Mouse (Mus musculus) kidney, adult 8-10 months (tissue): Measurements from ENCODE around the gene Cmc2.
A peak's percentile ranks its signal among the peaks of the same experiment; 100 is the strongest.

ENCODE experiments used
- DNase-seq, 2 experiments: peaks; one replicate each; pipeline ENCODE4 v3.0.0; 2022

Cmc2 gene

DNA sequence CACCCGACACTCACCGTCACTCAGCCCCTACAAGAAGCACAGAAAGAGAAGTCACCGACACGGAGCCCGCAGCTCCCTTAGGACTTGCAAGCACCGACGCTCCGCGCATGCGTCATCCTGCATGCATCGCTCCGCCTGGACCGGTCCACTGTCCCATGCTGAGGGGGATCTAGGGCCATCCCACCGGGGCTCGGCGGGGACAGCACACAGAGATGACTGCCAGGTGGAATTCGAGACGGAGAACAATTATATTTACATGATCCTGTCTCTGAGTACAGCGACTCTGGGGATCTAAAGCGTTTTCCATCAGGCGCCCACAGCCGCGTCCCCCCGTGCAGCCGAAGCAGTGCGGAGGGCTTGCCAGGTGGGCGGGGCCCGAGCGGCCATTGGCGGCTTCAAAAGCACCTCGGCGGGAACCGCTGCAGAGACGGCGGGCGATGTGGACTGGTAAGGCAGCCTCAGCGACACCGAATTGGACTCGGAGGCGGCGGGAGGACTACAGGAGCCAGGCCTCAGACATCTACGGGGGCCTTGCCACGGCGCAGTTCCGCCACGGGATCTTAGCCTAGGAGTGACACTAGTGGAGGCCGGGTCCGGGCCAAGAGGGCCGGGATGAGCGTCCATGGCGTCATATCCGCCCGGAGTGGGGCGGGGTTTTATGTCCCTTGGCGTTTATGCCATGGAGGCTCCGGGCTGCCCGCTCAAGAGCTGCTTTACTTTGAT, at the start of gene Cmc2, which contains the start of gene Cenpn:
Gene Cmc2, minus strand, starts transcription at position 119 of the 723 bp plus-strand sequence.
Gene Cenpn, plus strand, starts transcription at position 394 of the 723 bp plus-strand sequence.
- DNase-seq, result peak; percentile 87 to 91

DNA sequence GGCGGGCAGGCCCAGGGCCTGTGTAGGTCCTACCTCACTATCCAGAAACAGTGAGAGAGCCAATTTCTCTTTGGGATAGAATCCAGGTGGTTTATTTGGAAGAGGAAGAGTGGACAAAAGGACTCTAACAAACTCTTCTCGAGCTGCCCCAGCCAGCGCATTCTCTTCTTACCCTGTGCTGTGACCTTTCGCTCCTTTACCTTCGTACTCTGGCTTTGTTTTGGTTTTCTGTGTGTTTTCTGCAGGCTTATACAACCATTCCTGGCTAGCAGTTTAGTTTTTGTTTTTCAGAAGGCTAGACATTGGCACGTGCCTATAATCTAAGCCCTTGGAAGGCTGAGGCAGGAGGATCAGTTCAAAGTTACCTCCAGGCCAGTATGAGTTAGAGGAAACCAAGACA, 48.3 kb upstream of the Cmc2 start:
- DNase-seq, result peak; percentile 34 to 74

DNA sequence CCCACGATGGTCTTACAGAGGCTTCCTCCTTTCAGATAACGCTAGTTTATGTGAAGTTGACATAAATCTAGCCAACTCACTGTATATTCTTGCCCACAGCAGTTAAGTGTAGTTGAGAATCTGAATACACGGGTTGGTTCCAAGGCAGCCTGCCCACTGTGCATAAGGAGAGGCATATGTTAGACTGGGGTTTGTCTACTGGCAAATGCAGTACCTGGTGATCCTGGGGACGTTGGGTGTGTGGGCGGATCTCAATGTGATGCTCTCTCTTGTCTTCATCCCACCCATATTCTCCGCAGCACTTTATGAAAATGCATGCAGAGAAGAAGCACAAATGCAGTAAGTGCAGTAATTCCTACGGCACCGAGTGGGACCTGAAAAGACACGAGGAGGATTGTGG, 33.2 kb upstream of the Cmc2 start:
- DNase-seq, result no peak

DNA sequence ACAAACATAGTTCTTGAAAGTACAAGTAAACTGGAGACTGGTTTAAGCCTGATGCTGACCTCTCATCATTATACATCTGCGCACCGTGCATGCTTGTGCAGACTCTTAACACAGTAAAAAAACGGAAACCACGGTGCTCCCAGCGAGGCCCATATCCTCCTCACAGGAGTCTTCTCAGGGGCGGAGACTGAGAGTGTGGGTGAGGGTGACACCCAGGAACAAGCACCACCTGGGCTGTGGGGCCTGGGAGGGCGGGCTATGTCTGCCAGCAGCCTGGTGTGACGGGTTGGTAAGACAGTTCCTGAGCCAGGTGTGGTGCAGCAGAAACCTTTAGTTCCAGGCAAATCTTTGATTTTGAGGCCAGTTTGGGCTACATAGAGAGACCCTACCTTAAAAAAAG, 31.2 kb upstream of the Cmc2 start:
- DNase-seq, result no peak

DNA sequence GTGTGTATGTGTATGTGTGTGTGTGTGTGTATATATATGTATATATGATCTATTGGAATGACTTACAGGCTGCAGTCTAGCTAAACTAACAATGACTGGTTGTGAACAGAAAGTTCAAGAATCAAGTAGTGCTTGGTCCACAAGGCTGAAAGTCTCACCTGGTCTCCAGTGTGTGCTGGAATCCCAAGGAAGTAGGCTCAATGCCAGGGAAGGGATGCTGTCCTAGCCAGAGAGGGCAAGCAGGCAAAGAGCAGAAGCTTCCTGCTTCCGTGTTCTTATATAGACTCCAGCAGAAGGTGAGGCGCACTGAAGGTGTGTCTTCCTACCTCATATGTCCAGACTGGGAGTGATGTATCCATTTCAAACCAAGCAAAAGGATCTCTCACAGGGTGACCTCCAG, 30.5 kb upstream of the Cmc2 start:
- no peak for DNase-seq

DNA sequence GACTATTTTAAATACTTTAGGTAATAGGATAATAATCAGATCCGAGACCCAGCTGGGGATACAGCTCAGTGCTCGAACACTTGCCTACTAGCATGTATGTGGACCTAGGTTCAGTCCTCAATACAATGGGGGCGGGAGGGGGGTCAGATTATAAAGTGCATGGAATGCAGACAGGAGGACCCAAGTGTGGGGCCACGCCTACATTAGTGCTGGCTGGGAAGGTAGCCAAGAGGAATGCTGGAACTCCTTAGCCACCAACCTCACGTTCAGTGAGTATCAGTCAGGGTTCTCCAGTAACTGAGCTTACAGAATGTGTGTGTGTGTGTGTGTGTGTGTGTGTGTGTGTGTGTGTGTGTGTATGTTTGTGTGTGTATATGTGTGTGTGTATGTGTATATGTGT, 30.1 kb upstream of the Cmc2 start:
- DNase-seq, result peak in 1 of 2 experiments; percentile 40

DNA sequence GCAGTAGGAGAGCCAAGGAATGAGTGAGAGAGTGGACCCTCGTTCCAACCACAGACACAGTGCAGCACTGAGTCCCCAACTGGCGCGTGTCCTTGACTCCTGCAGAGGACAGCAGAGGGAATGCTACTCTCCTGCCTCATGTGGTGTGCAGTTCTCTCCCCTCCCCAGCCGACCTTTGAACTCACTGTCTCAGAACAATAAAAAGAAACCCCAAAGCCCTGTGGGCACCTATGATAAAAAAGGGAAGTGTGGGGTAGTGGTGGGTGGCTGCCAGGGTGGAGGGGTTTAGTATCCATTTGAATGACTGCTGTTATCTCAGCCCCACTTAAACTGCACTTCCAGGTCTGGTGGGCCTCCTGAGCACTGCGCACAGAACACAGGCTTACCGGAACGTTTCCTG, 26.3 kb upstream of the Cmc2 start:
- DNase-seq, result no peak

DNA sequence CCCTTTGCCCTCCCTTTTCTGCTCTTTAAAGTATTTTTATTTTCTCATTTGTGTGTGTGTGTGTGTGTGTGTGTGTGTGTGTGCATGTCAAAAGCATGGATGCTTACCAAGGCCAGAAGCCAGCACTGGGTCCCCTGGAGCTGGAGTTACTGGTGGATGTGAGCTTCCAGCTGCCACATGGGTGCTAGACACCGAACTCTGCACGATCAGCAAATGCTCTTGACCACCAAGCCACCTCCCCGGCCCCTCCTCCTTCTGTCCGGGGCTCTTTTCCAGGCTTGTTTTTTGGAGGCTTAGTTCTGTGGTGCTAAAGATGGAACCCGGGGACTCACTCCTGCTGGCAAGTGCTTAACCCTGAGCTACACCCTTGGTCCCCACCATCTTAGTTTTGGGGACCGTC, 25.6 kb upstream of the Cmc2 start:
- no peak for DNase-seq

DNA sequence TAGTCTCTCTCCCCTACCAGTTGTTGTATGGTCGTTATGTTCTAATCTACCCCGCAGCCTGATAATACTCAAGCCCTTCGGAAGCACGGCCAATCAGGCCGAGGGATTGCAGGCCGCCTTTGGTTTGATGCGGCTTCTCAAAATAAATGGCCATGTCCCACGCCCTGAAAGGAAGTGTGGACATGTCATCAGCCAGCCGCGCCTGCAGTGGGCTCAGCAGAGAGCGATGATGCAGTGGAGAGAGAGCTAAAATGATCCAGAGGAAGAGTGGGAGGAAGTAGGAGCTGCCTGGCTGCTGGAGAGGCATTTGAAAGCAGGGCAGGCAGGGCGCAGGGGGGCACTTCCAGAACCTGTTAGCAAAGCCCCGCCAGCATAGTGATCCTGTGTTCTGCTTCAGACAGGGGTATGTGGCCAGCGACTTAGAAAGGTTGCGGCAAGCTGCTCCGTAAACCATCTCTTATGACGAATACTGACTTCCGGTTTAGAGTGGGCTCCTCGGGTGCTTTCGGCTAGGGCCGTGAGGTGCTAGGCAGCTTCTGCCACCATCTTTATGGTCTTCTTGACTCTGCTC, 25.1 kb upstream of the Cmc2 start:
- DNase-seq, result no peak

DNA sequence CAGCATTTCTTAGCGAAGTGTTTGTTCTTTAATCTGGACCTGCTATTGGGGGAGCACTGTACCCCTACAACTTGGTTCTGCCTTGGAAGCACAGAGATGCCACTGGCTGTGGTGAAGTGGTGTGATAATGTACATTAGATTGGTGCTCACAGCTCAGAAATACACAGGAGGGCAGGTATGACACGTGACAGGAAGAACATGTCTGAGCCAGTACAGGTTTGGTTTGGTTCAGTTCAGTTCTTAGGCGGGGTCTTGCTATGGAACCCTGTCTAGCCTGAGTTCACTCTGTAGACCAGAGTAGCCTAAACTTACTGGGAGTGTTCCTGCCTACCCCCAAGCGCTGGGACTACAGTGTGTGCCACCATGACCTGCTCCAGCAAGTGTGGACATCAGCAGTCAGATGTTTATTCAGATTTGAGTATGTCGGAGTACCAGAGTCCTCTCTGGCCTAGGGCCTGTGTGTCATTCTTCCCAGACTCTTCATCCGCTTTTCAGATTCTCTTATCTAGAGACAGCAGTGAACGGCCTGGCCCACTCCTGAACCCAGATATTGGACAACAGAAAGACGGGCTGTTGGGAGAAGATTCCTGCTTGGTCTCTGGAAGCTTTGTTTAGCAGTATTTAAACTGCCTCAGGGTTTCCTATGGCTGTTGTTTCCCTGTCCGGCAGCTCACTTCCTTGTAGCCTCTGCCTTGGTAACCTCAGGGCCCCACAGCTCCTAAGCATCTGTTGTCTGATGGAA, 24.1 kb upstream of the Cmc2 start:
- DNase-seq, result no peak

DNA sequence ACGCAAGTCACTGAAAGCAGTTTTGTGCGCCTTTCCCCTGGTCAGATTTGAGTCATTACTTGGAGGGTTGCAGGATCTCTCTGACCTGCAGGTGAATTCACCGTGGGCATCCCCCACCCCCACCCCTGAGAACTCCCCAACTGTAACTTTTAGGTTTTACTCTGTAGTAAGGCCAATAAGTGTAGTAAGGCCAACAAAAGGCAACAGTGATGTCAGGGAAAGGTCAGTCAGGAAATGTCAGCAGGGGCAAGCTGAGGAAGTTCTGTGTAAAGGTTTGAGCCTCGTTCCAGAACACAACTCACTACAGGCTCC, 23.1 kb upstream of the Cmc2 start:
- no peak for DNase-seq

DNA sequence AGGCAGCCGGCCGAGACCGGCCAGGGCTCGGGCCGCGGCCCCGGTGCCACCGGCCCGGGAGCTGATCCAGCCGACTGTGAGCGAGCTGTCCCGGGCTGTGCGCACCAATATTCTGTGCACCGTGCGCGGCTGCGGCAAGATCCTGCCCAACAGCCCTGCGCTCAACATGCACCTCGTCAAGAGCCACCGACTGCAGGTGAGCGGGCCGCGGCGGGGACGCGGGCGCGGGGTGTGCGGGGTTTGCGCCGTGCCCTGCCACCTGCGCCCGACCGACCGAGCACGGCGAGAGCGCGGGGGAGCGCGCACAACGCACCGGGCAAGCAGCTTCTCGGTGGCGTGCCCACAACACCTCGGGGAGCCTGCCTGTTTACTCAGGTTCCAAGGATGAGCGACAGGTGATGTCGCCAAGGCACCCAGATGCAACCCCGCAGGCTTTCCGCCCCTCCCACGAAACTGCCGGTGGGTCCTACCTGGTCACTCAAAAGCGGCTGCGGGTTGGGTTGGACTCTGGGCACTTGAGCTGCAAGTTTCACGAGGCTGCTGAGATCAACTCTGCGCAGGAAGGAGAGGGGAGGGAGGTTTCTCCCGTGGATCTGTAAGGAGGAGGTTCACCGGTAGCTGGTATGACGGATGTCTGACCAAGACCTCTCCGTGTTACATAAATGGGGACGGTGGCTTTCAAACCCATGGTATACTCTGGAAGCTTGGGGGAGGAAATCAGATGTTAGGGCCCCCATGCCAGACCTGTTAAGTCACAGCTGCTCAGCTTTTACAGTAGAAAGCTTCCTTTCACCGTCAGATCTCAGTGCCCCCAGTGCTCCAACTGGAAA, 22.5 kb upstream of the Cmc2 start:
- DNase-seq, result peak in 1 of 2 experiments; percentile 38

DNA sequence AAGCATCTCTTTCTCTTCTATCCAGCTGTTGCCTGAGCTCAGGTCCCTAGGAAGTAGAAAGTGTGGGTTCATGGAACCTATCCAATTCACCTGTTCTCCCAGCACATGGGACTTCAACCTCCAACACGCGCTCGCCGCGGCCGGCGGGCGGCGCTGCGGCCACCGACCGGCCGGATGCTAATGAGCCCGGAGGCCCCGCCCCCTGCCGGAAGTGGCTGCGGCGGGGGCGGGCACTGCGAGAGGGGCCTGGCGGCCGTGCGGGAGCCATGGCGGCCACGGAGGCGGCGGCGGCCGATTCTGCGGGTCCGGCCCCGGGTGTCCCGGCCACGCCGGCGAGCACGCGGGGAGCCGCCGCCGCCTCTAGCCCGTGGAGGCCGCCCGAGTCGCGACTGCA, 21.9 kb upstream of the Cmc2 start, which contains the start of gene Atmin:
Gene Atmin, plus strand, starts transcription at position 233 of the 394 bp plus-strand sequence.
- peak; percentile 86 to 88 for DNase-seq

DNA sequence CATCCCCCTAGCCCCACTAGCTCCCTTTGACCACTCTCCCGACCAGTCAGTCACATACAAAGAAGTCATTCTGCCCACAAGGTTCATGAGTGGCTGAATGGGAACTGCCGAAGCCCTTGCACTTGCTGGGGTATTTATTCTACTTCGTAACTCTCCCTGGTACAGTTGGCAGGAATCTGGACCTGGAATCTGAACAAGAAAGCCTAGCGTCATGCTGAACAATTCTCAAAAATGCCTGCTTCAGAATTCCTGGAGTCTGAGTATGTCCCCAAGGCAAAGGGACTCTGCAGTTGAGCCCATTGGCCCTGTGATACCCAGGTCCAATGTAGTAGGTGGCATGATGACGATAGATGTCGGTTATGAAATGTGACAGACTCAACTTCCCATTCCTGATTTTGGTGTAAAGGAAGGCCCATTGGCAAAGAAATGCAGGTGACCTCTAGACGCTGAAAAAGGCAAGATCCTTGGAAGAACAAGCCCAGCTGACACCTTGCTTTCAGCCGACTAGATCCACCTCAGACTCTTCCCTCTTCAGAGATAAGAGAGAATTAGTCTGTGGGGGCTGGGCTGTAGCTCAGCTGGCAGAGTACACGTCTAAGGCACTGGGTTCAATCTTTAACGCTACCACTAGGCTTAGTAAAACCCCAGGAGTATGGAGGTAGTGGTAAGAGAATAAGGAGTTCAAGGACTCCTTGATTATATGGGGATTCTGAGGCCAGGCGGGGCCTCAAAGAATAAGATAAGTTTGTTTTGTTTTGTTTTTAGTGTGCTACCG, 21.2 kb upstream of the Cmc2 start:
- DNase-seq, result no peak

DNA sequence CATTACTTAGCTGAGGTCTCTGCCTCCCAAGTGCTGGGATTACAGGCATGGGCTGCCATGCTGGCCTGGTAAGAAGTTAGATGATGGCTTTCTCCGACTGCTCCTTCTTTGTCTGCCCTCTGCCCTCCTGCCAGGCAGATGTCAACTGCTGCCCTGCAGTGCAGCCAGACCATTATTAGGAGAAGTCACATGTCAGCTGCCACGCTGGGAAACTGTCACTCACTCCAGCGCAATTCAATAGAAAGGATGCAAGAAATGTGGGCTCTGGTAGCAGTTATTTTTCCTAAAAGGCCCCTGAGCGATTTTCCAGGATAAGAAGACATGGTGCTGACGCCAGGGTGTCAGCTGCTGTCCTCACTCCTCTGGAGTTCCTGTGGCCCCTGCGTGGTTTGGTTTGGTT, 14.3 kb upstream of the Cmc2 start:
- no peak for DNase-seq

DNA sequence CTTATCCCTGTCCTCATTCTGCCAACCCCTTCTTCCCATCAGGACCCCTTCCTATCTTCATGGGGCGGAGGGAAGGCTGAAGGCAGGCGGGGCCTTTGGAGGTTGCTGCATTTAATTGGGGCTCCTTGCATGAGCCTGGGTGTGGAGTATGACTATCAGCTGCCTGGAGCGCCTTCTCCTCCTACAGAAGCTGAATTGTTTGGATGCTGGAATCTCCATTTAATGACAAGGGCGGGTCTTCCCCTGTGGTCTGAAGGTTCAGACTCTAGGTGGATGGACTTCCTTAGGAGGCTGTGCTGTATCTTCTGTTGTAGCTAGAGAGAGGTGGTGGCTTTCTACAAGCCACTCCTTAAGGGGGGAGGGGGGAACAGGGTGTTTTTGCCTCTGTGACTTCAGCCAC, 13.7 kb upstream of the Cmc2 start:
- DNase-seq, result no peak

DNA sequence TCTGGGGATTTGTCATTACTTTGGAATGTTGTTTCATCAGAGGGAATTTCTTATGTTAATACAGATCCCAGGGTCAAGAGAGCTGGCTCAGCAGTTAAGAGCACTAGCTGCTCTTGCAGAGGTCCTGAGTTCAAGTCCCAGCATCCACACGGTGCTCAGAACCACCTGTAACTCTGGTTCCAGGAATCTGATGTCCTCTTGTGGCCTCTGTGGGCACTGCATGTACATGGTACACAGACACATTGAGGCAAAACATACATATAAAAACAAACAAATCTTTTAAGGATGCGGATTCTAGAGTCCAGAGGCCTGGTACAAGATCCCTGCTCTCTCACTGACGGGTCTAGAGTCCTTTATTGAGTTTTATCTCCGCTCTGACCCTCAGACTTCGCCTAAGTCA, 7.3 kb upstream of the Cmc2 start:
- DNase-seq, result no peak

DNA sequence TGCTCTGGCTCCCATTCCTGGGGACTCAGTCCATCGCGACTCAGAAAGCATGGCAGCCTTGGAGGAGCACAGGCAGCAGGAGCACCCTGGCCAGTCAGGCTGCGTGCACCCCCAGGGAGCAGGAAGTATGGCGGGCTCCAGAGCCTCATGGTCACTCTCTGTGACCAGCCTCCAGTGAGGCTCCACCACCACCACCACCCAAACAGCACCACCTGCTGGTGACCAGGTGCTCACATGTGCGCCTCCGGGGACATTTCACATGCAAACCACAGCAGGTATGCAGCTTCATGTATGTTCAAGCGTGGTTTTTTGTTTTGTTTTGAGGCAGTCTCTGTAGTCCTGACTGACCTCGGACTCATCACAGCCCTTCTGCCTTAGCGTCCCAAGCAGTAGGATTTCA, 6.6 kb upstream of the Cmc2 start:
- peak in 1 of 2 experiments; percentile 36 for DNase-seq

DNA sequence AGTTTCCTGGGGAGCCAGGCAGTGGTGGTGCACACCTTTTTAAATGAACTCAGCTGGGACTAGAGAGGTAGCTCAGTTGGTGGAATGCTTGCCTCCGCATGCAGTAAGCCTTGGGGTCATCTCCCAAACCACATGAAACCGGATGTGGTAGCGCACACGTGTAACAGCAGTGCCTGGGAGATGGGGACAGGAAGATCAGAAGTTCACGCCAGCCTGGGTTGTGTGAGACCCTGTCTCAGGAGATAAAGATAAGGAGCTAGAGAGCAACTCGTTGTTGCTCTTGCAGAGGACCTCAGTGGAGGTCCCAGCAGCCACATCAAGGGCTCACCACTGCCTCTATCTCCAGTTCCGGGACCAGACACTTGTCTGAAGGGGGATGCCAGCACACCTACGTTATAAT, 2.3 kb upstream of the Cmc2 start:
- no peak for DNase-seq

DNA sequence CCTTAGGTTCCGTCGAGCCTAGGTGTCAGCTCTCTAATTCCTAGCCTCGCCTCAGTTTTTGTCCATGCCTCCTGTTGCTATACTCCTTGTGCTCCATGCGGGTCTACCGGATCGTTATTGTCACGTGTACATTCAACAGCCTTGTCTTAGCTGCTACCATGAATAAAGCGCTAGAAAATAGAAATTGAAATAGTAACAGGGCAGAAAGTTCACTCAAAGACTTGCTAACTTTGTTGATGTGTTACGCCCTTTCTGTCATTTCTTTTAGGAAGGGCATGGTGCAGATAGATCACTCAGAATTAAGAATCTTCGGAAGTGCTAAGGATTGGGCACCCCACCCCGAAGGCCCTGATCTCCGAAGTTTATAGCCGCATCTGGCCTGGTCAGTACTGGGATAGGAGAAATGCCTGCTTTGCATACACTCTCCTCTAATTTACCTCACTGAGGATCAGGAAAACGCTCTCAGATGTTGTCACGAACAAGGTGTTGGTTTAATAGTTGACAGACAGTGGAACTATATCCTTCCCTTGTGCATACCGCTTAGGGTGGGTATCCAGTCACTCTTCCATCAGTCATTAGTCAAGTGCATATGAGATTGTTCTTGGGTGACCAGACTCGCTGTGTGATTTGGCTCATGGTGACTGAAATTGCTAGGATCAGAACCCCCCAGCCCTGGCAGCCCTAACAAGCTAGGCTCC, 954 bp upstream of the Cmc2 start:
- no peak for DNase-seq

DNA sequence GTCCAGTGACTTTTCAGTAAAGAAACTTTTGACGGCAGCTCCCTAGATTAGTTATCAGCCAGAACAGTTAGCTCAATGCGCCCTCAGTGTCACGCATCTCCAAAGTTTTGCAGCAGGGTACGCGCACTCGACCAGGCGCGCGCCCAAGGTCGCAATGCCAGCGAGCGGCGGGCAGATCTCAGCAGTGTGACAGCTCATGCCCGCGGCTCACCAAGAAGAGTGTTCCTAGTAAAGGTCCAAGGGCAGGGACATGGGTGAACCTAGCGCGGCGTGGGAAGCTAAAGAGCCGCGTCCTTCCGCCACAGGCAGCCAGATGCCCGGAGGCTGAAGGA, 284 bp downstream of the Cmc2 start:
- no peak for DNase-seq

DNA sequence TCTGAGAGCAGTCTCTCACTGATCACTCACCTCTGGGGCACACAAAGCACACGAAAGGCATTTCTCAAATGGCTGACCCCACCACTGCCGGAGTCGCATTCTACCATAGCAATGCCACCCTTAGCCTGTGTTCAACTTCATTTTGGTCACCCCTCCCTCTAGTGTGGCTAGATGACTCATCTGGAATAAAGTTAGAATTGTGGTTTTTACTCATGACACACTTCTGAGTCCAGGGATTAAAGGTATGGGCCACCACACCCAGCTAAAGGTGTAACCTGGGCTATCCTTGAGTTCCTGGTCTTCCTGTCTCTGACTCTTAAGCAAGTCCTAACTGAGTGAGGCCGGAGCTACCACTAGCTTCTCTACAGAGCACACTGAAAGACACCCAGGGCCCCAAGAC, 15.4 kb downstream of the Cmc2 start:
- no peak for DNase-seq
